Mouse (Mus musculus) cortical plate, adult 2 months (tissue): ENCODE results near the gene Olfr1248.

Experiments used
- CTCF ChIP-seq: fragments of 200-500 bp; IDR thresholded peaks from 2 replicates; pipeline ENCODE4 v1.5.1; 2011; ENCODE audit warnings: mild to moderate bottlenecking, control low read depth, low read length; ENCODE audit not compliant: insufficient read depth; ENCODE audit errors: extremely low read depth
- POLR2A ChIP-seq: fragments of 200-500 bp; IDR thresholded peaks from 2 replicates; pipeline ENCODE4 v1.6.1; 2011; ENCODE audit warnings: mild to moderate bottlenecking, low read length, control low read depth; ENCODE audit not compliant: insufficient read depth; ENCODE audit errors: extremely low read depth

DNA sequence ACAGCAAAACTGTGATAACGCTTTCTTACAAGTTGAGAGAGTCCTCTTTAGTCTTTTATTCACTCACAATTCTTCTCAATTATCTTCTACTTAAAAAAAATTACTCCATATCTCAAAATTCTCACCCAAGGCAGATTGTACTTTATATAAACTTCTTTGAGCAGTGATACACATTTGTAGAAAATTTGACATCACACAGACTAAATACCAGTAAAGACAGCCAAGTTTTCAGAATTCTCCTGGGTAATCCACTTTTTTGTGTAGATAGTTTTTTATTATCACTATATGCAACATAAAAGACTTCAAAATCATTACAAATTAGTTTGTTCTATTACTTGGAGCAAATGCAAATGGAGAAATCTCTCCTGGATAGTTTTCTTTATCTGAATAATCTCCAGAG is 39.7 kb downstream of the Olfr1248 start, which contains the start of gene Olfr1245:
- no peak for TF ChIP-seq CTCF
- TF ChIP-seq POLR2A: no peak
